Mouse (Mus musculus) E14TG2a.4 (cell line): ENCODE measurements at regions not wholly inside any gene's neighbourhood (a gene's known extent, or its start where the extent isn't known, plus 50 kb on each side); places are given as distances from the start of the nearest gene placed in this dataset.
"Not testable (repeated sequence)": the region's sequence is repeated elsewhere in the genome, so short reads cannot be mapped to it uniquely, and the experiment has no call there.

Experiments used
- CTCF ChIP-seq: conservative IDR thresholded peaks from 2 replicates; pipeline ENCODE4 v1.5.1; 2014; ENCODE audit warnings: low read length
- NANOG ChIP-seq: IDR thresholded peaks from 2 replicates; pipeline ENCODE4 v1.6.1; 2014; ENCODE audit warnings: borderline replicate concordance, low read length, mixed read lengths
- POU5F1 ChIP-seq: IDR thresholded peaks from 2 replicates; pipeline ENCODE4 v1.6.1; 2014; ENCODE audit warnings: low read length, borderline replicate concordance

GRCm38 (mm10) chr2:78012441-78012840 is 66.3 kb upstream of the Cwc22 start:
- TF ChIP-seq CTCF, POU5F1, NANOG: not testable (repeated sequence)
